Mouse (Mus musculus) heart, postnatal 0 days (tissue): Measurements from ENCODE around the gene Scgb1b2. TPM values are rescaled to one million over a fixed set of nuclear protein-coding genes. Genes with fewer than 3 reads are reported as not detected.

ENCODE experiments used
- ATAC-seq: fragments of 200-750 bp; cut with Nextera tagmentation; 2 replicates; pipeline ENCODE4 v1.8.0; 2017; ENCODE audit warnings: low read depth, moderate number of reproducible peaks, moderate library complexity; ENCODE audit not compliant: insufficient read depth
- DNase-seq: peaks from one replicate; pipeline ENCODE4 v3.0.0-alpha.2; 2016; ENCODE audit warnings: low spot score
- H3K27ac ChIP-seq: fragments of 300-500 bp; sonication (generic); 2 replicates; pipeline ENCODE4 v1.5.1; 2014; ENCODE audit warnings: low read depth, mild to moderate bottlenecking
- H3K27me3 ChIP-seq: fragments of 300-500 bp; sonication (generic); 2 replicates; pipeline ENCODE4 v1.6.1; 2014; ENCODE audit warnings: low read length, mixed read lengths; ENCODE audit not compliant: control insufficient read depth, insufficient read depth
- H3K36me3 ChIP-seq: fragments of 300-500 bp; sonication (generic); replicated peaks from 2 replicates; pipeline ENCODE4 v1.6.1; 2014; ENCODE audit warnings: low read length, mixed read lengths; ENCODE audit not compliant: control insufficient read depth, insufficient read depth
- H3K4me1 ChIP-seq: fragments of 300-500 bp; sonication (generic); 2 replicates; pipeline ENCODE4 v1.6.1; 2014; ENCODE audit warnings: antibody characterized with exemption; ENCODE audit not compliant: control insufficient read depth, insufficient read depth
- H3K4me2 ChIP-seq: fragments of 300-500 bp; sonication (generic); 2 replicates; pipeline ENCODE4 v1.6.1; 2014; ENCODE audit warnings: low read depth, mild to moderate bottlenecking, low read length, moderate library complexity
- H3K4me3 ChIP-seq: fragments of 300-500 bp; sonication (generic); 2 replicates; pipeline ENCODE4 v1.5.1; 2014; ENCODE audit warnings: low read depth, low read length
- H3K9ac ChIP-seq: fragments of 300-500 bp; sonication (generic); replicated peaks from 2 replicates; pipeline ENCODE4 v1.6.1; 2014; ENCODE audit warnings: low read depth, low read length, mixed read lengths
- H3K9me3 ChIP-seq: fragments of 300-500 bp; sonication (generic); replicated peaks from 2 replicates; pipeline ENCODE4 v1.6.1; 2016; ENCODE audit warnings: low read length; ENCODE audit not compliant: control insufficient read depth
- CTCF ChIP-seq: IDR thresholded peaks from 2 replicates; pipeline ENCODE4 v1.5.1; 2016; ENCODE audit warnings: antibody characterized with exemption, control low read depth, low read depth
- EP300 ChIP-seq: IDR thresholded peaks from 2 replicates; pipeline ENCODE4 v1.6.1; 2016; ENCODE audit warnings: antibody characterized with exemption, low read depth
- WGBS: fragments of 180-500 bp; shearing (Covaris S2); extraction: QIAGEN DNeasy Blood & Tissue Kit; methylation state at CpG from one replicate; pipeline ENCODE4 v1.1.7; 2014; 5-methylcytosine and 5-hydroxymethylcytosine counted together
- polyA plus RNA-seq: library from polyadenylated mRNA; unstranded; fragments of >200 nt; fragmentation: Nextera tagmentation; extraction: Ambion mirVana; gene quantifications from 2 replicates; pipeline ENCODE4 v1.2.1, GENCODE M21; 2015
- total RNA-seq: library from RNA; depleted of rRNA; stranded (reverse); fragments of >200 nt; gene quantifications from 2 replicates; pipeline ENCODE4 v1.2.3, GENCODE M21; 2014; ENCODE audit warnings: low replicate concordance; rRNA removed

Gene Scgb1b2
- not detected in 2 replicates for total RNA-seq
- not detected in 2 replicates for polyA plus RNA-seq

- TF ChIP-seq CTCF (no peak), EP300 (no peak)
Measured at GRCm38 (mm10) chr7:31291721-31292120, at the start of gene Scgb1b2. Gene Scgb1b2, minus strand, starts transcription at chr7:31291821.

GRCm38 (mm10) chr7:31290208-31290607, 1.4 kb downstream of the Scgb1b2 start, which contains the start of gene Scgb2b2:
Gene Scgb2b2, plus strand, starts transcription at chr7:31290508.
- Histone ChIP-seq H3K4me3 (no peak within 1 kb of the TSS), H3K36me3 (no peaks in the 10 kb centered on the region), H3K27ac (no peak within 1 kb of the TSS), H3K9ac (no peak within 1 kb of the TSS), H3K9me3 (peaks cover 11% of the 10 kb centered on the region; the same call in 1 of the 2 replicates), H3K27me3 (no peaks in the 10 kb centered on the region), H3K4me2 (no peak within 1 kb of the TSS), H3K4me1 (no peaks in the 10 kb centered on the region)
- ATAC-seq (no peak), DNase-seq (no peak)
- WGBS: 69% methylated on average over 5 of the region's 5 CpGs
- TF ChIP-seq CTCF (no peak), EP300 (no peak)

More at GRCm38 (mm10) chr7:31291721-31292120, at the start of gene Scgb1b2:
- DNase-seq: no peak
- H3K4me3 ChIP-seq: no peak within 1 kb of the TSS
- no peaks in the 10 kb centered on the region for H3K36me3 ChIP-seq
- no peak within 1 kb of the TSS for H3K27ac ChIP-seq
- H3K27me3 ChIP-seq: no peaks in the 10 kb centered on the region
- no peak for ATAC-seq
- no peak within 1 kb of the TSS for H3K9ac ChIP-seq
- no peak within 1 kb of the TSS for H3K4me2 ChIP-seq
- H3K9me3 ChIP-seq: peaks cover 3% of the 10 kb centered on the region; the same call in 1 of the 2 replicates
- H3K4me1 ChIP-seq: no peaks in the 10 kb centered on the region
- 70% methylated on average over 3 of the region's 3 CpGs for WGBS

Other genes starting within 250 kb of the Scgb1b2 start
- gene Fxyd5, start 249.3 kb downstream of the Scgb1b2 start, total RNA-seq: 54.3 and 69.7 TPM in 2 replicates
- gene Fxyd5, start 249.3 kb downstream of the Scgb1b2 start, polyA plus RNA-seq: 41.5 and 46.4 TPM in 2 replicates
- gene Fxyd7, start 240.4 kb downstream of the Scgb1b2 start, total RNA-seq: 5.8 TPM in 1 of 2 replicates, not detected in the other
- 0.67 and 0.72 TPM in 2 replicates for gene Fxyd7, start 240.4 kb downstream of the Scgb1b2 start, polyA plus RNA-seq
- gene Fxyd1, start 234.6 kb downstream of the Scgb1b2 start, total RNA-seq: 499 and 572 TPM in 2 replicates
- gene Fxyd1, start 234.6 kb downstream of the Scgb1b2 start, polyA plus RNA-seq: 1,579 and 1,586 TPM in 2 replicates
- 0.27 and 2.7 TPM in 2 replicates for gene Lgi4, start 232.5 kb downstream of the Scgb1b2 start, total RNA-seq
- 0.08 and 0.19 TPM in 2 replicates for gene Lgi4, start 232.5 kb downstream of the Scgb1b2 start, polyA plus RNA-seq
- gene Fxyd3, start 215.1 kb downstream of the Scgb1b2 start, total RNA-seq: 0.81 and 0.92 TPM in 2 replicates
- gene Fxyd3, start 215.1 kb downstream of the Scgb1b2 start, polyA plus RNA-seq: 0.66 and 2.4 TPM in 2 replicates
- gene Hpn, start 176.5 kb downstream of the Scgb1b2 start, total RNA-seq: 6.7 and 10.5 TPM in 2 replicates
- 1.3 and 1.7 TPM in 2 replicates for gene Hpn, start 176.5 kb downstream of the Scgb1b2 start, polyA plus RNA-seq
- gene Scn1b, start 164.8 kb downstream of the Scgb1b2 start, total RNA-seq: 4.7 and 28.3 TPM in 2 replicates
- 4.2 and 5.3 TPM in 2 replicates for gene Scn1b, start 164.8 kb downstream of the Scgb1b2 start, polyA plus RNA-seq
- 53.9 and 57.2 TPM in 2 replicates for gene Gramd1a, start 135.9 kb downstream of the Scgb1b2 start, total RNA-seq
- 25.9 and 27.0 TPM in 2 replicates for gene Gramd1a, start 135.9 kb downstream of the Scgb1b2 start, polyA plus RNA-seq
- not detected in 2 replicates for gene Scgb2b2, start 1.3 kb downstream of the Scgb1b2 start, total RNA-seq
- gene Scgb2b2, start 1.3 kb downstream of the Scgb1b2 start, polyA plus RNA-seq: not detected in 2 replicates
- gene Scgb2b3, start 70.3 kb upstream of the Scgb1b2 start, total RNA-seq: not detected in 2 replicates
- not detected in 2 replicates for gene Scgb2b3, start 70.3 kb upstream of the Scgb1b2 start, polyA plus RNA-seq
- gene Scgb1b3, start 83.8 kb upstream of the Scgb1b2 start, total RNA-seq: not detected in 2 replicates
- gene Scgb1b3, start 83.8 kb upstream of the Scgb1b2 start, polyA plus RNA-seq: not detected in 2 replicates